Mouse (Mus musculus): ENCODE results near the gene Tns1. TPM values are rescaled to one million over a fixed set of nuclear protein-coding genes. Genes with fewer than 3 reads are reported as not detected.

Tns1 gene
- polyA plus RNA-seq, 1 experiment from 2014 or later = 11.3 TPM

DNA sequence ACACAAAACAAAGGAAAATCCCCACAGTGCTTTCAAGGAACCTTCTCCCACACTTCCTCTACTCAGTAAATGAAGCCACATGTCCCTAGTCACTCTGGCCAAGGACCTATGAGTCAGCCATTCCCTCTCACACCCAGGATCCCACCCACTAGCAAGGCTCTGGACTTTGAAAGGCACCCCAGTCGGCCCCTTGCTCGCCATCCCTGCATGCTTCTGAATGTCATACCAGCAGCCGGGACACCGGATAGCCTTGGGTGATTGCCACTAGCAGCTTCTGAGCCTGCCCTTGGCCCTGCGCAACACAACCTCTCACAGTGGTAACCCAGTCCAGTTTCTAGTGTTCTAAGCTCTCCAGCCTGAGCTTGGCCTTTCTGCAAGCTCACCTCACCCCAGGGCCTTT, 58.2 kb downstream of the Tns1 start:
- ATAC-seq (ENCODE audit: low read depth) = no peak
- 88% methylated on average over 5 of the region's 5 CpGs for WGBS
- Histone ChIP-seq H3K36me3 (ENCODE audit: control insufficient read depth, insufficient read depth, low read length) (no peaks in the 10 kb centered on the region), H3K9me3 (ENCODE audit: control insufficient read depth, low read length) (no peaks in the 10 kb centered on the region), H3K27me3 (ENCODE audit: control insufficient read depth, insufficient read depth, low read length) (no peaks in the 10 kb centered on the region), H3K4me2 (ENCODE audit: low read depth, low read length) (no peak overlapping the region), H3K27ac (ENCODE audit: low read depth, low read length) (no peak overlapping the region), H3K4me1 (ENCODE audit: control insufficient read depth, insufficient read depth, low read length) (peaks cover 9% of the 10 kb centered on the region), H3K4me3 (ENCODE audit: low read depth, low read length) (no peak overlapping the region), H3K9ac (replicated peaks; ENCODE audit: low read depth, low read length) (no peak overlapping the region)

- no peaks in the 10 kb centered on the region for H3K27me3 ChIP-seq (ENCODE audit: control insufficient read depth, insufficient read depth, low read length)
- WGBS = 81% methylated on average over 6 of the region's 6 CpGs
Measured at GRCm38 (mm10) chr1:74060046-74060445, 64.2 kb downstream of the Tns1 start.

DNA sequence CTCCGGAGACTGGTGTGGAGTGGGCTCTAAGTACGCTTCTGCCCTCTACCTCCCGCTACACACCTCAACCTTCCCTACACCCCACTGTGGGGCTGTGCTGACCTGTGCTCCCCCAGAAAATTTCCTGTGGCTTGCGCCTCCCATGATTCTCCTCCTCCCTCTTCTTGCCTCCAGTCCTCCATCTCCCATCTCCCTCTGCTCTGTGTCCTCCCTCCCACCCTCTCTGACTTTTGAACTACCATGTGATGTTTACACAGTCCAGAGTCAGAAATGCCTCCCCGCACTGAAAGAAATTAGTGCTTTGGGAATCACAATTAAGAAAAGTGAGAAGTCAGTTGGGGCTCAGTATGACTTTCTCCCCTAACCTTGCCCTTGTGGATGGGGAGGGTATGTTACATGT, 64.7 kb downstream of the Tns1 start:
- Histone ChIP-seq H3K36me3 (ENCODE audit: control insufficient read depth, insufficient read depth, low read length) (no peaks in the 10 kb centered on the region), H3K9ac (replicated peaks; ENCODE audit: low read depth, low read length) (no peak overlapping the region), H3K27me3 (ENCODE audit: control insufficient read depth, insufficient read depth, low read length) (no peaks in the 10 kb centered on the region), H3K4me2 (ENCODE audit: low read depth, low read length) (no peak overlapping the region), H3K4me1 (ENCODE audit: control insufficient read depth, insufficient read depth, low read length) (no peaks in the 10 kb centered on the region), H3K9me3 (ENCODE audit: control insufficient read depth, low read length) (no peaks in the 10 kb centered on the region), H3K27ac (ENCODE audit: low read depth, low read length) (no peak overlapping the region), H3K4me3 (ENCODE audit: low read depth, low read length) (no peak overlapping the region)
- 85% methylated on average over 5 of the region's 5 CpGs for WGBS
- ATAC-seq (ENCODE audit: low read depth) = no peak

More at GRCm38 (mm10) chr1:74060046-74060445, 64.2 kb downstream of the Tns1 start:
- Histone ChIP-seq H3K36me3 (ENCODE audit: control insufficient read depth, insufficient read depth, low read length) (no peaks in the 10 kb centered on the region), H3K27ac (ENCODE audit: low read depth, low read length) (no peak overlapping the region), H3K9ac (replicated peaks; ENCODE audit: low read depth, low read length) (no peak overlapping the region), H3K4me2 (ENCODE audit: low read depth, low read length) (no peak overlapping the region), H3K4me3 (ENCODE audit: low read depth, low read length) (no peak overlapping the region), H3K9me3 (ENCODE audit: control insufficient read depth, low read length) (no peaks in the 10 kb centered on the region), H3K4me1 (ENCODE audit: control insufficient read depth, insufficient read depth, low read length) (no peaks in the 10 kb centered on the region)
- ATAC-seq (ENCODE audit: low read depth) = no peak

GRCm38 (mm10) chr1:74058771-74059170, 65.5 kb downstream of the Tns1 start:
- no peak overlapping the region for H3K9ac ChIP-seq (replicated peaks; ENCODE audit: low read depth, low read length)
- no peak for ATAC-seq (ENCODE audit: low read depth)
- no peak overlapping the region for H3K4me2 ChIP-seq (ENCODE audit: low read depth, low read length)
- H3K4me1 ChIP-seq (ENCODE audit: control insufficient read depth, insufficient read depth, low read length) = no peaks in the 10 kb centered on the region
- no peak overlapping the region for H3K4me3 ChIP-seq (ENCODE audit: low read depth, low read length)
- no peaks in the 10 kb centered on the region for H3K36me3 ChIP-seq (ENCODE audit: control insufficient read depth, insufficient read depth, low read length)
- H3K27ac ChIP-seq (ENCODE audit: low read depth, low read length) = no peak overlapping the region
- no peaks in the 10 kb centered on the region for H3K9me3 ChIP-seq (ENCODE audit: control insufficient read depth, low read length)
- H3K27me3 ChIP-seq (ENCODE audit: control insufficient read depth, insufficient read depth, low read length) = no peaks in the 10 kb centered on the region
- 89% methylated on average over 4 of the region's 4 CpGs for WGBS

DNA sequence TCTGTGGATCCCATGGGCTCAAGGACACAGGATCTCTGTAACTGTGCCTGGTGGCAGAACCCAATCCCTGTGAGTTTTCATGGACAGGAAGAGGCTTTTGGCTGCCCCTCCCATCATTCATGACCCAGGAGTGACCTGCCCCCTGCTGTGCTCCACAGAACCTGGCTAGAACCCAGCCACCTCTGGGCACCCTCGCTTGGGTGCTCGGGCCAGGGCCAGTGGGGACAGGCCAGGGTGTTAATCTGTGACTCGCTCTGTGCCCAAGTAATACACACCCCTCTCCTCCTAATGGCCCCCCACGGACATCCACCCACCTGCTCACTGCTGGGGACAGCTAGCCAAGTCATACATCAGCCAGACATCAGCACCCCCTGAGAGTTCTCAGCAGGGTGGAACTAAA, 65.9 kb downstream of the Tns1 start:
- WGBS = 73% methylated on average over 4 of the region's 4 CpGs
- no peak overlapping the region for H3K9ac ChIP-seq (replicated peaks; ENCODE audit: low read depth, low read length)
- ATAC-seq (ENCODE audit: low read depth) = no peak

DNA sequence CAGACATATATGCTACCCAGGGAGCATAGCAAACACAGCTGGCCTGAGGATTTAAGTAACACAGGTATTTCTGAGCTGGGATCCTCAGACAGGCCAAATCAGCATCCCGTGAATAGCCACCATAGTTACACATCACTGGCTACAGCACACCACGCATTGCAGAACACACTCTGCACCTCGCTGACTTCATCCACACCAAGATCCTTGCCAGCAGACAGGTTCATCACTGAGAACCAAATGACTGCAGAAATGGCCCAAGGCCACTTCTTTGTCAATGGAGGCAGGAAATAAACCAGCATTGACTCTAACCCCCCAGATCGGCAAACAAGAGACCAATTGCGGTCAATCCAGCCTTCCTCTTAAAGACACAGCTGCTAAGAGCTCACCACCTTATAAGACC, 66.7 kb downstream of the Tns1 start:
- Histone ChIP-seq H3K9me3 (ENCODE audit: control insufficient read depth, low read length) (no peaks in the 10 kb centered on the region), H3K4me2 (ENCODE audit: low read depth, low read length) (no peak overlapping the region), H3K4me3 (ENCODE audit: low read depth, low read length) (no peak overlapping the region), H3K9ac (replicated peaks; ENCODE audit: low read depth, low read length) (no peak overlapping the region), H3K27me3 (ENCODE audit: control insufficient read depth, insufficient read depth, low read length) (no peaks in the 10 kb centered on the region), H3K36me3 (ENCODE audit: control insufficient read depth, insufficient read depth, low read length) (no peaks in the 10 kb centered on the region), H3K27ac (ENCODE audit: low read depth, low read length) (no peak overlapping the region), H3K4me1 (ENCODE audit: control insufficient read depth, insufficient read depth, low read length) (no peaks in the 10 kb centered on the region)
- 76% methylated on average over 5 of the region's 5 CpGs for WGBS
- ATAC-seq (ENCODE audit: low read depth) = no peak

More for the DNA sequence above, 65.9 kb downstream of the Tns1 start:
- no peak overlapping the region for H3K27ac ChIP-seq (ENCODE audit: low read depth, low read length)
- H3K36me3 ChIP-seq (ENCODE audit: control insufficient read depth, insufficient read depth, low read length) = no peaks in the 10 kb centered on the region
- no peaks in the 10 kb centered on the region for H3K9me3 ChIP-seq (ENCODE audit: control insufficient read depth, low read length)
- H3K4me2 ChIP-seq (ENCODE audit: low read depth, low read length) = no peak overlapping the region
- H3K27me3 ChIP-seq (ENCODE audit: control insufficient read depth, insufficient read depth, low read length) = no peaks in the 10 kb centered on the region
- H3K4me1 ChIP-seq (ENCODE audit: control insufficient read depth, insufficient read depth, low read length) = no peaks in the 10 kb centered on the region
- no peak overlapping the region for H3K4me3 ChIP-seq (ENCODE audit: low read depth, low read length)

DNA sequence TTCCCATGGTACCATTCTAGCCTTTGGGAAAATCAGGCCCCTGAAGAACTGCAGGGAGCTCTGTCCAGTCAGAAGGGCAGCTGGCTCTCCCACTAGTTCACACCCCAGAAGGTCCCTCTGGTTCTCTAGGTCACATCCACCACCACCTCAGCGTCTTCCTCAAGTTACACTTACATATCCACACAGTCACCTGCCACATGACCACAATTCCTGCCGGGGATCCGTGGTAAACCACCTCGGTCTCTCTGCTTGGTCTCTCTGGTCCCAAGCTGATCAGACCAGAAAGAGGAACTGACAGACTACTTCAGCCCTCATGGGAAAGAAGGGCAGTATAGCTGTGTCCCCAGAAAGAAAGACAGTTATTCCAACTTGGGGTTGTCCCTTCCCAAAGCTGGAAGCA, 68.7 kb downstream of the Tns1 start:
- no peak overlapping the region for H3K4me2 ChIP-seq (ENCODE audit: low read depth, low read length)
- no peaks in the 10 kb centered on the region for H3K36me3 ChIP-seq (ENCODE audit: control insufficient read depth, insufficient read depth, low read length)
- no peak overlapping the region for H3K27ac ChIP-seq (ENCODE audit: low read depth, low read length)
- 91% methylated on average over 4 of the region's 4 CpGs for WGBS
- ATAC-seq (ENCODE audit: low read depth) = no peak
- H3K9ac ChIP-seq (replicated peaks; ENCODE audit: low read depth, low read length) = no peak overlapping the region
- no peaks in the 10 kb centered on the region for H3K4me1 ChIP-seq (ENCODE audit: control insufficient read depth, insufficient read depth, low read length)
- no peak overlapping the region for H3K4me3 ChIP-seq (ENCODE audit: low read depth, low read length)
- no peaks in the 10 kb centered on the region for H3K9me3 ChIP-seq (ENCODE audit: control insufficient read depth, low read length)
- H3K27me3 ChIP-seq (ENCODE audit: control insufficient read depth, insufficient read depth, low read length) = no peaks in the 10 kb centered on the region

DNA sequence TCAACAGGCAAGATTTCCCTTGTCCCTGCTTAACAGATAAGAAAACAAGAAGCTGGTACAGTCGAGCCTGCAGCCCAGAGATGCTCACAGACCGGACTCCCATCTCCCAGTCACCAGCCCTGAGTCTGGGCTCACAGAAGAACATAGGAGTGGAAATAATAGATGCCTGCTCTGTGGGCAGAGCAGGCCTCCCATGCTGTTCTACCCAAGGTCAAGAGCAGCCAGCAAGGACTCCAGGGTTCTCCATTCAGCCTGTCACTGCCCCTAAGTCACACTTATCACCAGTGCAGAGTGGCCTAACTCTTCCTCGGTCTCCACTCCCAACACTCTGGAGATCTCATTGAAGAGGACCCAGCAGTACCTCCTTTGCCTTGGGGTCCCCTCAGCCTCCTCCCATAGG, 69.8 kb downstream of the Tns1 start:
- Histone ChIP-seq H3K36me3 (ENCODE audit: control insufficient read depth, insufficient read depth, low read length) (no peaks in the 10 kb centered on the region), H3K4me3 (ENCODE audit: low read depth, low read length) (no peak overlapping the region)

GRCm38 (mm10) chr1:74054007-74054406, 70.2 kb downstream of the Tns1 start:
- no peaks in the 10 kb centered on the region for H3K9me3 ChIP-seq (ENCODE audit: control insufficient read depth, low read length)
- H3K4me2 ChIP-seq (ENCODE audit: low read depth, low read length) = no peak overlapping the region
- 52% methylated on average over 7 of the region's 7 CpGs for whole genome bisulfite sequencing

More for the DNA sequence above, 69.8 kb downstream of the Tns1 start:
- no peaks in the 10 kb centered on the region for H3K9me3 ChIP-seq (ENCODE audit: control insufficient read depth, low read length)
- no peak overlapping the region for H3K4me2 ChIP-seq (ENCODE audit: low read depth, low read length)
- H3K9ac ChIP-seq (replicated peaks; ENCODE audit: low read depth, low read length) = no peak overlapping the region
- H3K4me1 ChIP-seq (ENCODE audit: control insufficient read depth, insufficient read depth, low read length) = no peaks in the 10 kb centered on the region
- H3K27ac ChIP-seq (ENCODE audit: low read depth, low read length) = no peak overlapping the region
- ATAC-seq (ENCODE audit: low read depth) = no peak
- no peaks in the 10 kb centered on the region for H3K27me3 ChIP-seq (ENCODE audit: control insufficient read depth, insufficient read depth, low read length)
- 82% methylated on average over 3 of the region's 3 CpGs for WGBS

GRCm38 (mm10) chr1:74053068-74053467, 71.2 kb downstream of the Tns1 start:
- ATAC-seq (ENCODE audit: low read depth) = no peak
- no peak overlapping the region for H3K27ac ChIP-seq (ENCODE audit: low read depth, low read length)
- H3K4me1 ChIP-seq (ENCODE audit: control insufficient read depth, insufficient read depth, low read length) = no peaks in the 10 kb centered on the region
- no peaks in the 10 kb centered on the region for H3K36me3 ChIP-seq (ENCODE audit: control insufficient read depth, insufficient read depth, low read length)
- no peak overlapping the region for H3K4me2 ChIP-seq (ENCODE audit: low read depth, low read length)
- no peaks in the 10 kb centered on the region for H3K27me3 ChIP-seq (ENCODE audit: control insufficient read depth, insufficient read depth, low read length)
- WGBS = 85% methylated on average over 2 of the region's 2 CpGs
- H3K4me3 ChIP-seq (ENCODE audit: low read depth, low read length) = no peak overlapping the region
- H3K9me3 ChIP-seq (ENCODE audit: control insufficient read depth, low read length) = no peaks in the 10 kb centered on the region
- H3K9ac ChIP-seq (replicated peaks; ENCODE audit: low read depth, low read length) = no peak overlapping the region

More at GRCm38 (mm10) chr1:74054007-74054406, 70.2 kb downstream of the Tns1 start:
- Histone ChIP-seq H3K27ac (ENCODE audit: low read depth, low read length) (no peak overlapping the region), H3K9ac (replicated peaks; ENCODE audit: low read depth, low read length) (no peak overlapping the region), H3K4me1 (ENCODE audit: control insufficient read depth, insufficient read depth, low read length) (no peaks in the 10 kb centered on the region), H3K36me3 (ENCODE audit: control insufficient read depth, insufficient read depth, low read length) (no peaks in the 10 kb centered on the region), H3K27me3 (ENCODE audit: control insufficient read depth, insufficient read depth, low read length) (no peaks in the 10 kb centered on the region), H3K4me3 (ENCODE audit: low read depth, low read length) (no peak overlapping the region)
- no peak for ATAC-seq (ENCODE audit: low read depth)
